Mouse (Mus musculus): ENCODE measurements around the gene Luzp1.
A peak's percentile ranks its signal among the peaks of the same experiment; 100 is the strongest.

GRCm38 (mm10) chr4:136462086-136462838 lies 7.3 kb upstream of the Luzp1 start, which contains the start of gene 6030445D17Rik:
- TF ChIP-seq CTCF (IDR thresholded peaks at IDR 0.05; ENCODE audit: low read depth), result no peak
- peak; percentile 74; the same call in 1 of the 2 replicates for TF ChIP-seq EP300 (IDR thresholded peaks at IDR 0.05; ENCODE audit: low read depth)
